In genomic region chr11:99310882-99311281, GRCm38 (mm10) we compare ENCODE assay signal across 11 mouse cellular contexts. TPM values are rescaled to one million over a fixed set of nuclear protein-coding genes. Genes with fewer than 3 reads are reported as not detected.
DNase-seq lines count a peak whose midpoint lies in the region; ATAC-seq and TF ChIP-seq lines count a peak whose summit lies in the region.
"Had no signal": no experiment of that assay in that cellular context is flagged by ENCODE, and none has a peak within 500 bp of the region (broad histone marks: within the 10 kb centered on the region; RNA-seq: fewer than 3 reads in every experiment).

No protein-coding gene starts in this region.

- ATAC-seq in liver, embryonic 11.5 days (replicated peaks; ENCODE audit: low FRiP score), result no peak
- ATAC-seq in megakaryocyte-erythroid progenitor cell, adult 5-6 weeks (replicated peaks; ENCODE audit: low FRiP score, low TSS enrichment, poor library complexity, severe bottlenecking), result peak; percentile 47; the same call in 1 of the 2 replicates

- H3K36me3 ChIP-seq in liver, adult 2 months (ENCODE audit: control insufficient read depth, insufficient read depth, low read length), result no peaks in the 10 kb centered on the region
- H3K36me3 ChIP-seq in liver, embryonic 11.5 days (ENCODE audit: control insufficient read depth, insufficient read depth, low read length), result no peaks in the 10 kb centered on the region

- no peak overlapping the region for H3K27ac ChIP-seq in liver, adult 2 months (replicated peaks; ENCODE audit: insufficient read depth, low read depth, low read length)
- H3K27ac ChIP-seq in liver, embryonic 11.5 days (ENCODE audit: low read depth, low read length), result no peak overlapping the region
- no peak overlapping the region for H3K27ac ChIP-seq in cerebellum, adult 2 months (ENCODE audit: insufficient read depth, low read length)

- no peak overlapping the region for H3K9ac ChIP-seq in liver, adult 2 months (ENCODE audit: low read depth, low read length)
- H3K9ac ChIP-seq in liver, embryonic 11.5 days (ENCODE audit: low read depth, low read length), result no peak overlapping the region

- no peak overlapping the region for H3K4me3 ChIP-seq in liver, adult 2 months (ENCODE audit: insufficient read depth, low read depth, low read length)
- no peak overlapping the region for H3K4me3 ChIP-seq in liver, embryonic 11.5 days (ENCODE audit: low read depth, low read length)
- no peak overlapping the region for H3K4me3 ChIP-seq in cerebellum, adult 2 months (replicated peaks; ENCODE audit: insufficient read depth, low read depth, low read length)
- H3K4me3 ChIP-seq: erythroblast, embryonic 14.5 days; myocyte had no signal

- no peaks in the 10 kb centered on the region for H3K27me3 ChIP-seq in liver, adult 2 months (ENCODE audit: control insufficient read depth, insufficient read depth, low read length)
- no peaks in the 10 kb centered on the region for H3K27me3 ChIP-seq in liver, embryonic 11.5 days (replicated peaks; ENCODE audit: control insufficient read depth, insufficient read depth, low read length)
- H3K27me3 ChIP-seq in cerebellum, adult 2 months (ENCODE audit: control insufficient read depth, insufficient read depth, low read length), result no peaks in the 10 kb centered on the region

- H3K9me3 ChIP-seq in liver, embryonic 11.5 days (ENCODE audit: control insufficient read depth, low read length), result no peaks in the 10 kb centered on the region

- no peak overlapping the region for H3K4me2 ChIP-seq in liver, embryonic 11.5 days

- no peak for TF ChIP-seq POLR2A in liver, adult 2 months (IDR thresholded peaks at IDR 0.05; ENCODE audit: extremely low read depth, insufficient read depth, low read length)
- TF ChIP-seq POLR2A in brain, embryonic 14.5 days (IDR thresholded peaks at IDR 0.05; ENCODE audit: borderline replicate concordance, extremely low read depth, insufficient read depth, insufficient read length, poor library complexity, severe bottlenecking), result no peak
- no peak for TF ChIP-seq POLR2A in cerebellum, adult 2 months (IDR thresholded peaks at IDR 0.05; ENCODE audit: borderline replicate concordance, insufficient read depth, low read length)

- no peaks in the 10 kb centered on the region for H3K4me1 ChIP-seq in liver, adult 2 months (ENCODE audit: control insufficient read depth, insufficient read depth, low read length)
- H3K4me1 ChIP-seq in liver, embryonic 11.5 days (replicated peaks; ENCODE audit: control insufficient read depth, insufficient read depth, low read length), result no peaks in the 10 kb centered on the region
- H3K4me1 ChIP-seq in cerebellum, adult 2 months (ENCODE audit: control insufficient read depth, insufficient read depth, low read length), result no peaks in the 10 kb centered on the region

- no peaks in the 10 kb centered on the region for H3K79me2 ChIP-seq in liver, adult 2 months (ENCODE audit: control insufficient read depth, insufficient read depth, low read length)

- TF ChIP-seq CTCF in liver, adult 2 months (IDR thresholded peaks at IDR 0.05; ENCODE audit: low read depth, low read length), result no peak
- TF ChIP-seq CTCF in brain, embryonic 14.5 days (IDR thresholded peaks at IDR 0.05; ENCODE audit: borderline replicate concordance, extremely low read depth, insufficient read depth, insufficient read length), result no peak
- TF ChIP-seq CTCF in cerebellum, adult 2 months (IDR thresholded peaks at IDR 0.05; ENCODE audit: borderline replicate concordance, insufficient read depth, low read depth, low read length), result no peak

- peak; percentile 28 for DNase-seq in liver, adult 2 months (ENCODE audit: extremely low read depth, low read depth, low spot score)
- DNase-seq in liver, embryonic 11.5 days (ENCODE audit: low spot score), result no peak
- DNase-seq in ES-CJ7 (ENCODE audit: low read depth, low spot score), result peak; percentile 67
- peak; percentile 66 for DNase-seq in brain, embryonic 14.5 days (ENCODE audit: low read depth)
- DNase-seq in right cerebral cortex, postnatal 36 days (ENCODE audit: low spot score in 2 of 2), result no peak
- no peak for DNase-seq in cerebellum, adult 2 months
- no peak for DNase-seq in ovary, postnatal 10 days (ENCODE audit: low spot score)

- 92% methylated on average over 1 of the region's 1 CpGs for WGBS in liver, adult 2 months
- 80% methylated on average over 1 of the region's 1 CpGs for WGBS in liver, embryonic 11.5 days
- WGBS in cerebellum, adult 2 months, result 92% methylated on average over 1 of the region's 1 CpGs

RNA-seq across cellular contexts. Expression of gene Krt25, which starts 11.9 kb away (rescaled TPM):
- not detected in 2 replicates for total RNA-seq in liver, adult 2 months (2014; rRNA removed)
- polyA plus RNA-seq in liver, adult 2 months (2012; rRNA removed), result not detected in 2 replicates
- not detected in 2 replicates for polyA plus RNA-seq in liver, embryonic 11.5 days (2014; fragmentation: Nextera tagmentation; extraction: Ambion mirVana)
- 0.04 and 0.05 TPM in 2 replicates for polyA plus RNA-seq in brain, embryonic 14.5 days (2012; rRNA removed)
- not detected in 2 replicates for total RNA-seq in megakaryocyte-erythroid progenitor cell, adult 5-6 weeks (2014; fragmentation: Nextera tagmentation)
- not detected in 2 replicates for total RNA-seq in megakaryocyte-erythroid progenitor cell, adult 5-6 weeks (2017)
- polyA plus RNA-seq in cerebellum, adult 2 months (2012; rRNA removed), result 7.0 and 7.2 TPM in 2 replicates
- polyA plus RNA-seq: erythroblast, embryonic 14.5 days; large intestine, adult 2 months; myocyte had no signal

RNA-seq across cellular contexts. Expression of gene Krt24, which starts 25.8 kb away (rescaled TPM):
- total RNA-seq in liver, adult 2 months (2014; rRNA removed), result not detected in 2 replicates
- polyA plus RNA-seq in liver, adult 2 months (2012; rRNA removed), result not detected in 2 replicates
- polyA plus RNA-seq in liver, embryonic 11.5 days (2014; fragmentation: Nextera tagmentation; extraction: Ambion mirVana), result not detected in 2 replicates
- 0.08 TPM in 1 of 2 replicates, not detected in the other for polyA plus RNA-seq in brain, embryonic 14.5 days (2012; rRNA removed)
- not detected in 2 replicates for total RNA-seq in megakaryocyte-erythroid progenitor cell, adult 5-6 weeks (2014; fragmentation: Nextera tagmentation)
- not detected in 2 replicates for total RNA-seq in megakaryocyte-erythroid progenitor cell, adult 5-6 weeks (2017)
- 0.44 and 0.65 TPM in 2 replicates for polyA plus RNA-seq in cerebellum, adult 2 months (2012; rRNA removed)
- polyA plus RNA-seq: erythroblast, embryonic 14.5 days; large intestine, adult 2 months; myocyte had no signal

RNA-seq across cellular contexts. Expression of gene Krt26, which starts 26.9 kb away (rescaled TPM):
- not detected in 2 replicates for total RNA-seq in liver, adult 2 months (2014; rRNA removed)
- not detected in 2 replicates for polyA plus RNA-seq in liver, adult 2 months (2012; rRNA removed)
- not detected in 2 replicates for polyA plus RNA-seq in liver, embryonic 11.5 days (2014; fragmentation: Nextera tagmentation; extraction: Ambion mirVana)
- polyA plus RNA-seq in brain, embryonic 14.5 days (2012; rRNA removed), result 0.06 and 0.08 TPM in 2 replicates
- total RNA-seq in megakaryocyte-erythroid progenitor cell, adult 5-6 weeks (2014; fragmentation: Nextera tagmentation), result not detected in 2 replicates
- total RNA-seq in megakaryocyte-erythroid progenitor cell, adult 5-6 weeks (2017), result not detected in 2 replicates
- 0.14 and 0.15 TPM in 2 replicates for polyA plus RNA-seq in cerebellum, adult 2 months (2012; rRNA removed)
- polyA plus RNA-seq: erythroblast, embryonic 14.5 days; large intestine, adult 2 months; myocyte had no signal

RNA-seq across cellular contexts. Expression of gene Krt27, which starts 40.0 kb away (rescaled TPM):
- total RNA-seq in liver, adult 2 months (2014; rRNA removed), result not detected in 2 replicates
- not detected in 2 replicates for polyA plus RNA-seq in liver, adult 2 months (2012; rRNA removed)
- not detected in 2 replicates for polyA plus RNA-seq in liver, embryonic 11.5 days (2014; fragmentation: Nextera tagmentation; extraction: Ambion mirVana)
- polyA plus RNA-seq in brain, embryonic 14.5 days (2012; rRNA removed), result 0.05 TPM in 1 of 2 replicates, not detected in the other
- not detected in 2 replicates for total RNA-seq in megakaryocyte-erythroid progenitor cell, adult 5-6 weeks (2014; fragmentation: Nextera tagmentation)
- total RNA-seq in megakaryocyte-erythroid progenitor cell, adult 5-6 weeks (2017), result not detected in 2 replicates
- polyA plus RNA-seq in cerebellum, adult 2 months (2012; rRNA removed), result not detected in 2 replicates
- polyA plus RNA-seq: erythroblast, embryonic 14.5 days; large intestine, adult 2 months; myocyte had no signal

Comparison
In these comparisons a context has a peak if more than half of its experiments do, and no peak if none do; other contexts are left out.
1. DNase-seq: peak in liver, adult 2 months (single experiment), ES-CJ7 (single experiment) and brain, embryonic 14.5 days (single experiment); none in liver, embryonic 11.5 days (single experiment), right cerebral cortex, postnatal 36 days (0 of 2), cerebellum, adult 2 months (0 of 2) and ovary, postnatal 10 days (single experiment).